Mouse (Mus musculus) frontal cortex, adult 2 months (tissue): ENCODE measurements around the gene Gm17304. TPM values are rescaled to one million over a fixed set of nuclear protein-coding genes. Genes with fewer than 3 reads are reported as not detected.

ENCODE experiments used
- DNase-seq, 2 experiments: peaks; one replicate each; pipeline ENCODE4 v3.0.0; 2022; ENCODE audit warnings: low spot score in 1 of 2; ENCODE audit errors: extremely low spot score in 1 of 2
- polyA plus RNA-seq: library from polyadenylated mRNA; depleted of rRNA; stranded (reverse); fragments of >200 nt; gene quantifications from 2 replicates; pipeline ENCODE4 v1.2.3, GENCODE M21; 2012; rRNA removed

Gene Gm17304
- polyA plus RNA-seq: not detected in 2 replicates

DNA sequence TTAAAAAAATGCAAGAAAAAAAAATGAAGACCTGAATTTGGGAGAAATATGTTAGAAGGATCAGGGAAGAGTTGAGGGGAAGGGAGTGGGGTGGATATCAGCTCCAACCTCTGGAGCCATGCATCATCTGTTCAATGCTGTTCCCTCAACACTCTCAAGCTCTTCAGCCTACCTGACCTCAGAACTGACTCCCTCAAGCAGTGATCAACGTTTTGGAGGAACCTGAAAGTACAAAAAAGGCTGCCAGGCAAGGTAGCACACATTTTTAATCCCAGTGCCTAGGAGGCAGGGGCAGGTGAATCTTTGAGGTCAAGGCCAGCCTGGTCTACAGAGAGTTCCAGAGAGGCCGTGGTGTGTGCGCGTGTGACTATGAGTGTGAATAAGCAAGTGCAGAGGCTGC lies at the start of gene Gm17304:
TSS of gene Gm17304 (plus strand) at position 301 of the 400 bp plus-strand sequence.
- DNase-seq: no peak

DNA sequence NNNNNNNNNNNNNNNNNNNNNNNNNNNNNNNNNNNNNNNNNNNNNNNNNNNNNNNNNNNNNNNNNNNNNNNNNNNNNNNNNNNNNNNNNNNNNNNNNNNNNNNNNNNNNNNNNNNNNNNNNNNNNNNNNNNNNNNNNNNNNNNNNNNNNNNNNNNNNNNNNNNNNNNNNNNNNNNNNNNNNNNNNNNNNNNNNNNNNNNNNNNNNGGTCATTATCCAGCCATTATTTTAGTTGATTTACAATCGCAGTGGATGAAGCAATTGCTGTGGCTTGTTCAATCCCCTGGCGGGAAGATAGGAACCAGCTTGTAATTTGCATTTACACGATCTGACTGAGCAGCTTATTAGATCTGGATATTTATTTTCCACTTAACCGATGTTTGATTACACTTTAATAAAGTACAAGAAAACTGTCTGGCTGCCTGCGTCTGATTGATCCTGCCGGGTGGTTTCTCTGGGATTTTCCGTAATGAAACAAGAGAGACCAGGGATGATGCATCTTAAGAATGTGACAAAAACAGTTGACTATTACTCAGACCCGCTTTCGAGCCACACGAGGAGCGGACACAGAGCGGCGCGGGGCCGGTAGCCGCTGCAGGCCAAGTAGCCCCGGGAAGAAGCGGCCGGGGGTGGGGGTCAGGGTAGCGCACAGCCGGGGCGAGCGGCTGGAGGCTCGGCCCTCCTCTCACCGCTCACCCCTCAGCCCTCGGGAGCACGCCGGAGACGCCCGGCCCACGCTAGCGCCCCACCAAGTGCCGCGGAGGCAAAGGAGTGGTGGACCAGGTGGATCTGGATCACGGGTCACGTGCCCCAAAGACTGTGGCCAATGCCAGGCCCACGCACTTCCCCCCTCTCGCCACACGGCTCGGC lies 48.0 kb upstream of the Gm17304 start:
- DNase-seq: no peak

DNA sequence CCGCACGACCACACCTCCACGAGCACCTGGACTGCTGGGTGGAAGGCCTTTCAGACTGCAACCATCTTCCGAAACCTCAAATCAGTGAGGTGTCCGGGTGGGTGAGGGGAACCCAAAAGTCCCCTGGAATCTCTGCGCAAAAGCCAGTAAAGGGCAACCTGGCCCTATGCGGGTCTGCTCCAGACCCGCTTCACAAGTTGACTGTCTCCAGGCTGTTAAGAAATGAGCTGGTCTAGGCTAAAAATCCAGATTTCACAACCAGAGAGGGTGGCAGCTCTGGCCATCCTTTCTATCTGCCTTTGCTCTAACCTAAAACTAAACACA lies 47.4 kb upstream of the Gm17304 start:
- DNase-seq: no peak

DNA sequence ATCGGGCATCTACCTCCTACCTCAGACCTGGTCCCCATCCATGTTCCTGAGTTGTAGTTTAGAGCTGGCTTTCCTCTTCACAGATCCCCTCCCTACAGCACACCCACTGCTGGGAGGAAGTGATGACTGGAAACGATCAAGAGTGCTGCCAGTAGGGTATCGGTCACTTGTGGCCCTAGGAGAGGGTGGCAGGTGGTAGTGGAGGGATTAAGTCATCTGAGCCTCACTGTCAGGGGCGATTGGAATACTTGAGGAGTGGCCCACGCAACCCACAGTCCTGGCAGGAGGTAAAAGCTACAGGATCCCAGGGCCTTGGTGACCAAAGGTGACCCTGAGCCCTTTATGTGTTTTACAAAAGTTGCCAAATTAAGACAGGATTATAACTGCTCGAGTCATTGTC lies 42.9 kb upstream of the Gm17304 start:
- no peak for DNase-seq

DNA sequence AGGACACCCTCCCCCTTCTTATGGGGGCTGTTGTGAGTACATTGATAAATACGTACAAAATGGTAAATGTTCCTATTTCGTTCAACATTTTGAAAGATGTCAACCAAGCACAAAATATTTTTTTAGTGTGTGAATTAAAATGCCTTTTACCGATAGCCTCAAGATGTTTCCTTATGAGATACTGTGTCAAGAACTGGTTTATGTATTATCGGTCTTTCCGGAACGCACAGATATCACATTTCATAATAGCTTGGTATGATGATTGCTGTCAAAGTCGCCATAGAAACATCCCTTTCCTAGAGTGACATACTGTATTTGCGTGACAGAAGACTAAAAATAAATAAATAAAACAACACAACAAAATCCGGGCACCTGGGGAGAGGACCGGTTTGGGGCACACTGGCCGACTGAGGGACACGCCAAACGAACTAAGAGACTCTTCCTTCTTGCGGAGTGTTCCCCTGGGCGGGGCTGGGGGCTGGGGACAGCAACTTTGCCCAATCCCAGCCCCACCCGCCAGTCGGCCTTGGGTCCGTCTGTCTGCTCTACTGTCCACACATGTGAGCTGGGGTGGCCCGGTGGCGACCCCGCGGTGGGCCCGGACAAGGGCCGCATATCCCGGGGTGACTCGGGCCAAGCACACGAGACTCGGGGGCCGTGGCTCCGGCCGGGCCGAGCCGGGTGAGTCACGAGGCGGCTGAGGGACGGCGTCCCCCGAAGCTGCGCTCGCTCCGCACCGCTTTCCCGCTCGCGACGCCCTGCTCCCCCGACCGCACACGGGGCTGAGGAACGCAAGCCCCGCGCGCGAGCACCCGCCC lies 34.9 kb upstream of the Gm17304 start:
- peak in 1 of 2 experiments; percentile 8 for DNase-seq

DNA sequence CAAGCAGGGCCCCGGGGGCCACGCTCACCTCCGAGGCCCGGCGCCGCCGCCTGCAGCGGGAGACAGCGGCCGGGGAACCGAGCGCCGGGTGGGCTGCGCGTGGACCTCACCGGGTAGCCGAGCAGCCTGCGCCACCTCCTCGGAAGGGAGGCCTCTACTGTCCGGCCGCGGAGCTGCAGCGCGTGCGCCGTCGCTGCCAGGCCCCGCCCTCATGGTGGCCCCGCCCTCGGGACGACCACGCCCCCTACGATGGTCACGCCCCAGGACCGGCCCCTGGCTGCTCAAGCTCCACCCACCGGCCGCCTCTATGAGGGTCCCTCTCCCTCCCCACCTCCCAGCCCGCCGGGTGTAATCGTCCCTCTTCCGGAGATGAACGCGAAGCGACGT lies 34.3 kb upstream of the Gm17304 start:
- DNase-seq: peak; percentile 33 to 88

- DNase-seq: no peak
Observed at GRCm38 (mm10) chr5:106575098-106575497, 33.8 kb upstream of the Gm17304 start.

GRCm38 (mm10) chr5:106577237-106577888 lies 31.5 kb upstream of the Gm17304 start:
- no peak for DNase-seq

- DNase-seq: no peak
Observed at GRCm38 (mm10) chr5:106580943-106581342, 28.0 kb upstream of the Gm17304 start.

- no peak for DNase-seq
Observed at GRCm38 (mm10) chr5:106589006-106589405, 19.9 kb upstream of the Gm17304 start.

DNA sequence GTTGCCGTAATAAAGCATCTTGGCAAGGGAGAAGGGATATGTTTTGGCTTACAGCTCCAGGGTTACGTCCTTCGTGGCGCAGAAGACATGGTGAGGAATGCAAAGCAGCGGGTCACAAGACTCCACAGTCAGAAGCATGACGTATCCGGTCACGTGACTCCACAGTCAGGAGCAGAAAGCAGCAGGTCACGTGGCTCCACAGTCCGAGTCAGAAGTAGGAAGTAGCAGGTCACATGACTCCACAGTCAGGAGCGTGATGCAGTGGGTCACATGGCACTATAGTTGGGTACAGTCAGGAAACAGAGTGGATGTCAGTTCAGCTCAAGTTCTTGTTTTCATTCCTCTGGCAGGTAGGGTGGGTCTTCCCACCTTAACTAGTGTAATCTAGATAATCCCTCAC lies 19.2 kb upstream of the Gm17304 start:
- DNase-seq: no peak

DNA sequence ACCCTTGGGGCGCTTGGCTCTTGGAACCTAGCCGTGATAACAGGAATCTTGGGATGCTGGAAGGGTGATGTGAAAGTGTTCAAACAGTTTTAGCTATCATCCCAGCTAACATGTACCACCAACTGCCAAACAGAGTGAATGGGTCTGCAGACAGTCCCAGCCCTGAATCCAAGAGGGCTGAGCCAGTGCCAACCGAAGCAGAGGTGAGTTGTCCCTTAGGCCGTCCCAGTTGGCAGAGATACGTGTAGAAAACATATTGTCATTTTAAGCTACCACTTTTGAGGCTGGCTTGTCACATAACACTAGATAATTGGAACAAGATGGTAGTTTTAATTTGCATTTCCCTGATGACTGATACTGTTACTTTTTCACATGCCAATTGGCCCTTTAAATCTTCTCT lies 18.2 kb upstream of the Gm17304 start:
- no peak for DNase-seq

DNA sequence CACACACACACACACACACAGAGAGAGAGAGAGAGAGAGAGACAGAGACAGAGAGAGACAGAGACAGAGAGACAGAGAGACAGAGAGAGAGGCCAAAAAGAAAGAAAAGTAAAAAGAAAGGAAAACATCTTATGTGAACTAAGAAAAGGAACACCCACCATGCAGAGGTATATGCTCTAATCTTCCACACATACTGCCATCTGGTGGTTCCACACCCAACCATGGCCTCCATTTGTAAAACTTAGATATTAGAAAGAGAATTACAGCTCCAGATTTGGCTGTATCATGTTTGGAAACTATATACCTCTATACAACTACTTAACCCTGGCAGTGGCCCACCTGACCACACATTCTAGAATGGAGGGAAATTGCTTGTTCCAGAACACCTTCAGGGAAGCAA lies 14.5 kb upstream of the Gm17304 start:
- peak in 1 of 2 experiments; percentile 22 for DNase-seq

GRCm38 (mm10) chr5:106597472-106597871 lies 11.4 kb upstream of the Gm17304 start:
- no peak for DNase-seq

GRCm38 (mm10) chr5:106599482-106599881 lies 9.4 kb upstream of the Gm17304 start:
- DNase-seq: no peak

GRCm38 (mm10) chr5:106604381-106604780 lies 4.5 kb upstream of the Gm17304 start:
- no peak for DNase-seq

DNA sequence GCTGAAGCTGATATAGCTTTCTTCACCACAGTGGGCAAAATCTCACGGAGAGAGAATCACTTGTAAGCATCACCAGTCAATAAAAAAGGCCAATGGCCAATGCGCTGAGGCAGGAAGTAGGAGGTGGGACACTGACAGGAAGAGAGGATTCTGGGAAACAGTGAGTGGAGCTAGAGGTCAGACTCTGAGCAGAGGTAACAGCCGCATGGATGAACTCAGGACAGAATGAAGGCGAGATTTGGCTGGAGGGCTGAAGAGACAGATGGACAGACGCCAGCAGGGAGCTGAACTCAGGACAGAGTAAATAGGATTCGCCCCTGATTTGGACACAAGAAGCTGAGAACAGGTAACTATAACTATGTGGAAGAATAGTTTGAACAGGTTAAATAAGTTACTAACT lies 3.8 kb upstream of the Gm17304 start:
- no peak for DNase-seq

DNA sequence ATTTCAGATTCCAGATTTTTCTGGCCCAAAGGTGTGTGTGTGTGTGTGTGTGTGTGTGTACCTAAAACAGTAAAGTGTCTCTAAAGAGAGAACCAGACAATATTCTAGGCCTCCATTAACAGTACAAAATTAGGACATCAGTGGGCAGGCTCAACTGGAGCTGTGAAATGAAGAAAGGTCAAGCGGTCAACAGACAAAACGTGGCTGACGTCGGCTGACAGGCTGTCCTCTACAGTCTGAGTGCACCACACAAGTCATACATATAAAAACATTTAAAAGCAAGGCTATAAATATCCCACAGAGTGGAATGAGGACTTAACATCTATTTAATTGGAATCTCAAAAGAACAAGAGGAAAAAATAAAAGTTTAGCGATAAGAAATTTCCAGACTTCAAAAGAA lies 1.8 kb upstream of the Gm17304 start:
- no peak for DNase-seq

DNA sequence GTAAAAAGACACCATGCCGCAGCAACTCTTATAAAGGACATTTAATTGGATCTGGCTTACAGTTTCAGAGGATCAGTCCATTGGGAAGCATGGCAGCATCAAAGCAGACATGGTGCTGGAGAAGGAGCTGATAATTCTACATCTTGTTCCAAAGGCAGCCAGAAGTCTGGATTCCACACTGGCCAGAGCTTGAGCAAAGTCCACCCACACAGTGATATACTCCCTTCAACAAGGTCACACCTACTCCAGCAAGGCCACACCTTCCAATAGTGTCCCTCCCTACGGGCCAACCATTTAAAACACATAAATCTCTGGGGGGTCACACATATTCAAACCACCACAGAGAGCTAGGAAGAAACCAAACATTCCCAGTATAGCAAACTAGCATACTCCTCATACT lies 3.3 kb downstream of the Gm17304 start:
- DNase-seq: no peak

GRCm38 (mm10) chr5:106614570-106614969 lies 5.7 kb downstream of the Gm17304 start:
- DNase-seq: no peak

GRCm38 (mm10) chr5:106615006-106615405 lies 6.1 kb downstream of the Gm17304 start:
- no peak for DNase-seq
